Mouse (Mus musculus) layer of hippocampus, postnatal 10 days (tissue): ENCODE measurements around the gene Zfpm1. TPM values are rescaled to one million over a fixed set of nuclear protein-coding genes. Genes with fewer than 3 reads are reported as not detected.

Experiments used
- DNase-seq, 2 experiments: peaks; one replicate each; pipeline ENCODE4 v3.0.0; 2021; ENCODE audit warnings: low spot score in 2 of 2
- long read RNA-seq: library from polyadenylated mRNA; stranded (forward); transcript quantifications from one replicate; pipeline ENCODE4 v2.0.0, GENCODE M21; 2023
- total RNA-seq, 2 experiments: library from RNA; stranded (reverse); gene quantifications; 2 replicates each; pipeline ENCODE4 v1.2.3; 2021

Gene Zfpm1
- total RNA-seq = 10 to 100 TPM; 25.7 to 27.2 TPM
- long read RNA-seq, partial matches to known transcripts = 3 of 10 reads
- long read RNA-seq, other reads (novel, unspliced or antisense) = 4 of 10 reads

DNA sequence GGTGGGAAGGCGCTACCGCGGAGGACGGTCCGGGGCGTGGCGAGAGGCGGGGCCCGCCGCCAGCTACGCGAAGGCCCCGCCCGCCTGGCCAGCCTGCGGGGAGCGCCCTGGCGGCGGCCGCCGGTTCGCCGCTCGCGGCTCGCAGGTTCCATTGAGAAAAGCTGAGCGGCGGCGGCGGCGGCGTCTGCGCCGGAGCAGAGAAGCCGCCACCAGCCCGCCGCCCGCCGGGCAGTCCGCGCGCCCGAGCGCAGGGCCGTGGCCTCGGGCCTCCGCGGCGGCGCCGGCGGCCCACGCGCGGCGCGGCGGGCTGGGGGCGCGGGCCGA lies at the start of gene Zfpm1:
Zfpm1 (plus strand) TSS at position 107 of the 324 bp plus-strand sequence.
- DNase-seq = no peak

DNA sequence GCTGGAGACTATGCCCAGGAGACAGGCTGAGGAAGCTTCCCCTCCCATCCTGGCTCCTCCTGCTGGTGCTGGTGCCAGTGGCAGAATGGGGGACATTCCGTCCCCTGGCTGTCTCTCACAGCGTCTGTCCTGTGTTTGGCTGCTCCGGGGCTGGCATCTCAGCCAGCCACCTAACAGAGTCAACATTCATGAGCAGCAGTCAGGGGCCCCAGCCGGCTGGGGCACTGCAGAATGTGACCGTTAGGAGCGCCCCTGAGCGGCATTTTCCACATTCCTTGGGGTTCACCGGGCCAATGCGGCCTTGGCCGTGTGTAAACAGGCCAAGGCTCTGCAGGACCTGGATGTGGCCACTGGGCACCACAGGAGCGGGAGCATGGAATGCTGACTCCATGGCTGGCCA lies 47.9 kb upstream of the Zfpm1 start:
- DNase-seq = peak; percentile 60 to 65

- no peak for DNase-seq
These were observed 45.4 kb upstream of the Zfpm1 start for GRCm38 (mm10) chr8:122236521-122236920.

- DNase-seq = no peak
These were observed 43.7 kb upstream of the Zfpm1 start for GRCm38 (mm10) chr8:122238225-122238624.

GRCm38 (mm10) chr8:122238731-122239130 lies 43.2 kb upstream of the Zfpm1 start:
- DNase-seq = no peak

- no peak for DNase-seq
These were observed 41.5 kb upstream of the Zfpm1 start for GRCm38 (mm10) chr8:122240241-122241026.

GRCm38 (mm10) chr8:122243310-122243709 lies 38.6 kb upstream of the Zfpm1 start:
- DNase-seq = no peak

GRCm38 (mm10) chr8:122245161-122245560 lies 36.8 kb upstream of the Zfpm1 start:
- DNase-seq = no peak

- no peak for DNase-seq
These were observed 35.4 kb upstream of the Zfpm1 start for GRCm38 (mm10) chr8:122246257-122247211.

- DNase-seq = no peak
These were observed 30.2 kb upstream of the Zfpm1 start for GRCm38 (mm10) chr8:122251739-122252138.

GRCm38 (mm10) chr8:122252366-122252765 lies 29.6 kb upstream of the Zfpm1 start:
- no peak for DNase-seq

GRCm38 (mm10) chr8:122259351-122259750 lies 22.6 kb upstream of the Zfpm1 start:
- peak; percentile 83 to 85 for DNase-seq

GRCm38 (mm10) chr8:122260755-122261154 lies 21.2 kb upstream of the Zfpm1 start:
- DNase-seq = no peak

DNA sequence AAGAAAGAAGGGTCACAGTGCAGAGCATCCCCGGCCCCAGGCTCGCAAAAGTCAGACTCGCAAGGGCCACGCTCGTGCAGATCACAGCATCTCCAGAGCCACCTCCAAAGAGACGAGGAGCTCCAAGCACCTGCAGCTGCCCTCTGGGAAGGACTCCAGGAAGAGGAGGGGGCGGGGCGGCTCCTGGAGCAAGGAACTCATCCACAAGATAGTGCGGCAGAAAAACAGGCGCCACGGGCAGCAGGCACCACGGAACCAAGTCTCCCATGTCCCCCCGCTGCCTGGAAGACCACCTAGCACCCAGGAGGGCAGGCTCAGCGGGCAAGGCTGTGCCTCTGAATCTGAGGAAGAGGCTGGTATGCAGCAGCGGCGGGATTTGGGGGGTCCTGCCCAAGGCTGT lies 19.1 kb upstream of the Zfpm1 start:
- no peak for DNase-seq

GRCm38 (mm10) chr8:122264243-122264642 lies 17.7 kb upstream of the Zfpm1 start:
- no peak for DNase-seq

DNA sequence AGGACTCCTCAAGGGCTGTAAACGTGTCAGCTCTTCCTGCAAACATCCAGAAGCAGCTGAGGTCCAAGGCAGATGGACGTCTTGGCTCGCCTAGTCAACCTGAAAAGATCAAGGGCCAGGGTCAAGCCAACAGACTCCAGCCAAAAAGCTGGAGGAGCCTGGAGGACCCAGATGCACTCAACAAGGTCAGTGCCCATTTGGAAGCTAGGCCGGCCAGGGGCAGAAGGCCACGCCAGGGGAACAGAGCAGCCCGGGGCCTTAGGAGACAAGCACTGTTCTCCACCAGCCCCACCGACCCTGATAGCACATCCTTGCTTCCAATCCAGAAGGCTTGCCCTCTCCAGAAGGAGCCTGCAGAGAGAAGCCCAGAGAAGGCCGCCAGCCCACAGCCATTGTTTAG lies 16.4 kb upstream of the Zfpm1 start:
- DNase-seq = no peak

DNA sequence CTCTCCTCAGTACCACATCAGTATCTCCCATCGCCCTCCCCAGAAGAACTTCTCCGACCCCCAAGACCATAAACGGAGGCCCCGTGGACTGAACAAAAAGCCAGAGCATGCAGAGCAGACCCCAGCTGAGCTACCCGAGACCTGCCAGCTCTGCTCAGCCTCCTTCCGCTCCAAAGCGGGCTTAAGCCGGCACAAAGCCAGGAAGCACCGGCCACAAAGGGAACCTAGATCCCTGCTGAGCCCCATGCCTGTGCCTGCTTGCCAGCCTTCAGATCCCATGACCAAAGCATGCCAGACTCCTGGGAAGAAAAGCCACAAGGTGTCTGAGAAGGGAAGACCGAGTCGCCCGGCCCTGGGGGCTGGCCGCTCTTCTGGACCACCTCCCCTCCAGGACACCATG lies 15.1 kb upstream of the Zfpm1 start:
- DNase-seq = peak in 1 of 2 experiments; percentile 50

DNA sequence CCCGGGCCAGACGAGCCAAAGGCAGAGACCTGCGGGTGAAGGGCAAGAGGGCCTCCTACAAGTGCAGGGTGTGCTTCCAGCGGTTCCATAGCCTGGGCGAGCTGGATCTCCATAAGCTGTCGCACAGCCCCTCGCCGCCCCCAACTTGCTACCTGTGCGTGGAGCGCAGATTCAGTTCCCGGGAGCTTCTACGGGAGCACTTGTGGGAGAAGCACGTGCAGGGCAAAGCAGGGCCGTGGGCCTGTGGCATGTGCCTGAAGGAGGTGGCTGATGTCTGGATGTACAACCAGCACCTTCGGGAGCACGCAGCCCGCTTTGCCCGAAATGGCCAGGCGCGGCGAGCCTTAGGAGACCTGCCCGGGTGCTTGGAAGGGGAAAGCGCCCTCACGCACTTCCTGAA lies 13.1 kb upstream of the Zfpm1 start:
- DNase-seq = no peak

GRCm38 (mm10) chr8:122269404-122269803 lies 12.5 kb upstream of the Zfpm1 start:
- DNase-seq = peak; percentile 87 to 88

GRCm38 (mm10) chr8:122270555-122270954 lies 11.4 kb upstream of the Zfpm1 start:
- DNase-seq = no peak

DNA sequence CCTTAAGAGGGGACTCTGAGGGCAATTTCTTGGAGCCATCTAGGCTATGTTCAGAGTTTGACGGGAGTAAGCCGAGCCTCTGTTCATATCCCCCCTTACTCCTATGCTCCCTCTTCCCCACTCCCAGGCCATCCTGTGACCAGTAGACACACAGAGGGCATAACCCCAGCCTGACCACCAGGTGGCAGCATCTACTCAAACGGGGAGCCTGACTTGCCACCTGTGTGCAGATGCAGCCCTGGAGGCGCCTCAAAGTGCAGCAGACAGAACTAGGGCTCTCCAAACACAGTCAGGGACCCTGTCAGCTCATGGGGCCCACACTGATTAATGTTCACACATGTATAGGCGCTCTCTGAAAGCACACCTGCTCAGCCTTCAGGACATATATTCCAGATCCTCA lies 8.8 kb upstream of the Zfpm1 start:
- peak; percentile 79 for DNase-seq

DNA sequence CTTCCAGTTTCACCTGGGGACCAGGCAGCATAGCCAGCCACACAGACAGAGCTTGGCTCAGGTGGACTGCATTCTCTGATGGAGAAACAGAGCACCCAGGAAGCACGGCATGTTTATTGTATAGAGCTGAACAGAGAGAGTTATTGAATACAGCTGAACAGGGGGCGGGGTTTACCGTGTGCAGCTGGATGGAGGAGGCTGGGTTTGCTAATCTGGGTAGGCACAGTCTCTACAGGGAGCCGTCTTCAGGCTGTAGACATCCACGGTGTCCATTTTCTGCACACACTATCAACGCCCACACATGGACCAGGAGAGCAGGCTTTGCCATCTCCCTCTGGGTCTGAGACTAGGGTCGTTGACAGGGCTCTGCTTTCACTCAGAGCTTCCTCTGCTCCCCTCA lies 8.1 kb upstream of the Zfpm1 start:
- no peak for DNase-seq
